Comparison of ENCODE assay signal across 8 mouse cellular contexts in genomic region chr9:119322289-119323259, GRCm38 (mm10). TPM values are rescaled to one million over a fixed set of nuclear protein-coding genes. Genes with fewer than 3 reads are reported as not detected.
DNase-seq lines count a peak whose midpoint lies in the region; ATAC-seq and TF ChIP-seq lines count a peak whose summit lies in the region.

Gene Oxsr1 (minus strand): TSS chr9:119322427.

- H3K4me2 ChIP-seq in forebrain, embryonic 15.5 days (replicated peaks) = peak within 1 kb of the TSS; percentile 95

- peak within 1 kb of the TSS; percentile 93 for H3K27ac ChIP-seq in ES-E14 (ENCODE audit: insufficient read depth, low read depth, low read length, poor library complexity, severe bottlenecking)
- H3K27ac ChIP-seq in forebrain, embryonic 15.5 days (replicated peaks) = peak within 1 kb of the TSS; percentile 95

- under 1% methylated on average over 76 of the region's 76 CpGs for WGBS in forebrain, embryonic 15.5 days
- WGBS in lung, adult 2 months = under 1% methylated on average over 76 of the region's 76 CpGs

- peak within 1 kb of the TSS; percentile 89 for H3K9ac ChIP-seq in ES-E14 (ENCODE audit: insufficient read depth, low read depth, low read length, poor library complexity, severe bottlenecking)
- peak within 1 kb of the TSS; percentile 85 for H3K9ac ChIP-seq in forebrain, embryonic 15.5 days (replicated peaks)

- intact Hi-C loops in heart, postnatal 25 days (cut with DNase I) = loop anchor here (2.0 to 5.0 kb wide), 2 partner anchors 18 to 225 kb away; partner anchors contain the start of gene Myd88

- in situ Hi-C loops in ES-E14 (cut with MboI; ENCODE audit: low sequenced_read_pairs in 2 of 2, unreplicated experiment in 2 of 2) = no loop called here

- no peaks in the 10 kb centered on the region for H3K36me3 ChIP-seq in ES-E14 (ENCODE audit: control insufficient read depth, insufficient read depth, low read length, poor library complexity, severe bottlenecking)
- H3K36me3 ChIP-seq in forebrain, embryonic 15.5 days = no peaks in the 10 kb centered on the region

- no peak for TF ChIP-seq CTCF in lung, adult 2 months (IDR thresholded peaks at IDR 0.05; ENCODE audit: insufficient read depth, low read length)

- peak; percentile 99 for DNase-seq in ES-E14 (ENCODE audit: low read depth, low spot score)
- peak; percentile 100 for DNase-seq in cerebellum, adult 11-12 months
- DNase-seq in heart, postnatal 25 days (ENCODE audit: low spot score) = peak; percentile 99
- DNase-seq in layer of hippocampus, adult 18-20 months (ENCODE audit: low spot score in 2 of 2) = peak; percentile 99 to 100
- peak; percentile 99 for DNase-seq in lung, adult 2 months
- peak; percentile 98 to 99 for DNase-seq in thymus, adult 18-20 months

- peak; percentile 98 for ATAC-seq in forebrain, embryonic 15.5 days (replicated peaks)
- peak; percentile 94 for ATAC-seq in neutrophil, adult 5-6 weeks (ENCODE audit: extremely low read depth, insufficient number of reproducible peaks, low FRiP score, poor library complexity, severe bottlenecking)

- no peaks in the 10 kb centered on the region for H3K27me3 ChIP-seq in forebrain, embryonic 15.5 days

- H3K4me3 ChIP-seq in ES-E14 (ENCODE audit: insufficient read depth in 1 of 2, low read depth in 1 of 2, low read length in 2 of 2, poor library complexity in 1 of 2, severe bottlenecking in 1 of 2) = peak within 1 kb of the TSS; percentile 78 to 90
- H3K4me3 ChIP-seq in forebrain, embryonic 15.5 days = peak within 1 kb of the TSS; percentile 78
- peak within 1 kb of the TSS; percentile 77 for H3K4me3 ChIP-seq in lung, adult 2 months (replicated peaks; ENCODE audit: extremely low read depth, low read depth, low read length)

- peaks cover 4 to 5% of the 10 kb centered on the region in 2 experiments; a peak in 2 of 4 replicates for H3K4me1 ChIP-seq in ES-E14 (ENCODE audit: control insufficient read depth in 2 of 2, insufficient read depth in 2 of 2, low read length in 2 of 2, poor library complexity in 1 of 2)
- peaks cover 30% of the 10 kb centered on the region for H3K4me1 ChIP-seq in forebrain, embryonic 15.5 days
- H3K4me1 ChIP-seq in lung, adult 2 months (ENCODE audit: control insufficient read depth, insufficient read depth, low read length) = peaks cover 8% of the 10 kb centered on the region; the same call in 1 of the 2 replicates

- TF ChIP-seq POLR2A in lung, adult 2 months (IDR thresholded peaks at IDR 0.05; ENCODE audit: borderline replicate concordance, extremely low read depth, low read depth, low read length) = peak; percentile 73

- no peaks in the 10 kb centered on the region for H3K9me3 ChIP-seq in ES-E14 (ENCODE audit: control insufficient read depth, insufficient read depth, low read depth, low read length)
- H3K9me3 ChIP-seq in forebrain, embryonic 15.5 days = no peaks in the 10 kb centered on the region

TF ChIP-seq in ES-E14, 5 proteins besides CTCF, POLR2A, EP300 and RAD21:
- TF ChIP-seq HCFC1 (IDR thresholded peaks at IDR 0.05; ENCODE audit: borderline replicate concordance, insufficient read depth, low read length) = peak; percentile 88
- no peak for TF ChIP-seq MAFK (IDR thresholded peaks at IDR 0.05; ENCODE audit: insufficient read depth, low read depth, low read length)
- TF ChIP-seq CHD2 (IDR thresholded peaks at IDR 0.05; ENCODE audit: low read depth, low read length) = peak; percentile 89
- peak; percentile 98 for TF ChIP-seq ZNF384 (IDR thresholded peaks at IDR 0.05; ENCODE audit: low read depth, low read length)
TF ChIP-seq in ES-E14: peak in this region for 3.

RNA-seq across cellular contexts. Expression of gene Oxsr1, which starts in this region (rescaled TPM):
- 52.1 and 53.1 TPM in 2 replicates for total RNA-seq in ES-E14 (2012; rRNA removed)
- polyA plus RNA-seq in forebrain, embryonic 15.5 days (2015; fragmentation: Nextera tagmentation; extraction: Ambion mirVana) = 13.8 and 14.1 TPM in 2 replicates
- 10 to 100 TPM; 43.8 to 44.2 TPM for total RNA-seq in heart, postnatal 25 days (2021)
- 10 to 100 TPM; 30.2 to 31.7 TPM for total RNA-seq in layer of hippocampus, adult 18-20 months (2021)
- polyA plus RNA-seq in lung, adult 2 months (2012; rRNA removed) = 13.1 and 19.8 TPM in 2 replicates
- 48.7 and 49.3 TPM in 2 replicates for total RNA-seq in neutrophil, adult 5-6 weeks (2017)

Comparison
In these comparisons a context has a peak if more than half of its experiments do, and no peak if none do; other contexts are left out.
1. Peak in every context shown above with its lines: DNase-seq, ATAC-seq, H3K4me3 ChIP-seq and H3K27ac ChIP-seq.